In the genomic region with DNA sequence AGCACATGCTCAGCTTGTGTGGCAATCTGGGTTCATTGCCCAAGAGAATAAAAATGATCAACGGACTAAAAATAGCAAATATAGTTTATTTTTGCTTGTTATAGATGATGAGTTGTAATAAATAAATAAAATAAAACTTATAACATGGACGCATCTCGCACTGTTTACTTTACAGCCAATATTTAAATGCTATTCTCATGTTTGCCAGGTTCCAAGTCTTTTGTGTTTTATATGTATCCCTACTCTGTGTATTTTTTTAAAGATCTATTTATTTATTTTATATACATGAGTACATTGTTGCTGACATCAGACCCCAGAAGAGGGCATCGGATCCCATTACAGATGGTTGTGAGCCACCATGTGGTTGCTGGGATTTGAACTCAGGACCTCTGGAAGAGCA, we compare ENCODE assay signal across 15 mouse cellular contexts. TPM values are rescaled to one million over a fixed set of nuclear protein-coding genes. Genes with fewer than 3 reads are reported as not detected.
"Had no signal": no experiment of that assay in that cellular context is flagged by ENCODE, and none has a peak within 500 bp of the region (broad histone marks: within the 10 kb centered on the region; RNA-seq: fewer than 3 reads in every experiment).

No protein-coding gene starts in this region.

- H3K9ac ChIP-seq: liver, embryonic 15.5 days; neural tube, embryonic 13.5 days had no signal

- H3K4me2 ChIP-seq: liver, embryonic 11.5 days; liver, embryonic 15.5 days; midbrain, embryonic 11.5 days; neural tube, embryonic 13.5 days had no signal

- DNase-seq: kidney, postnatal 10 days; kidney, postnatal 4 days; right cerebral cortex, postnatal 4 days; spleen, adult 18-20 months; thymus, adult 18-20 months; thymus, postnatal 14 days had no signal

- H3K9me3 ChIP-seq: limb, embryonic 10.5 days; liver, embryonic 15.5 days; megakaryocyte, embryonic 14.5 days; neural tube, embryonic 13.5 days had no signal

- H3K27ac ChIP-seq: left cerebral cortex, adult 2 months; limb, embryonic 10.5 days; liver, embryonic 15.5 days; macrophage had no signal

- H3K36me3 ChIP-seq: limb, embryonic 10.5 days; liver, embryonic 15.5 days; neural tube, embryonic 13.5 days had no signal

- H3K4me1 ChIP-seq: liver, embryonic 15.5 days; megakaryocyte, embryonic 14.5 days had no signal

- H3K27me3 ChIP-seq: liver, embryonic 15.5 days; neural tube, embryonic 13.5 days had no signal

- H3K4me3 ChIP-seq: left cerebral cortex, adult 2 months; limb, embryonic 10.5 days; liver, embryonic 15.5 days; megakaryocyte, embryonic 14.5 days; neural tube, embryonic 13.5 days had no signal

RNA-seq across cellular contexts. Expression of gene Wdr66, which starts 25.8 kb away (rescaled TPM):
- total RNA-seq: monocyte, adult 5-6 weeks had no signal
